Mouse (Mus musculus) CH12.LX (cell line): ENCODE results near the gene Timm13. TPM values are rescaled to one million over a fixed set of nuclear protein-coding genes. Genes with fewer than 3 reads are reported as not detected.

Experiments used
- DNase-seq: peaks from one replicate; pipeline ENCODE4 v3.0.0-alpha.2; 2013; ENCODE audit errors: extremely low read depth
- H3K27ac ChIP-seq: 2 replicates; pipeline ENCODE4 v1.5.1; 2012; ENCODE audit warnings: low read depth, mild to moderate bottlenecking, control low read depth, moderate library complexity; ENCODE audit not compliant: insufficient read depth
- H3K27me3 ChIP-seq: replicated peaks from 2 replicates; pipeline ENCODE3; 2012; ENCODE audit warnings: inconsistent platforms
- H3K36me3 ChIP-seq, 2 experiments: replicated peaks in 1 of 2; 2 replicates each; pipeline versions ENCODE3 to v1.6.1; 2012; ENCODE audit warnings: inconsistent platforms in 1 of 2, low read length in 1 of 2, mild to moderate bottlenecking in 1 of 2, mixed read lengths in 1 of 2, moderate library complexity in 1 of 2; ENCODE audit not compliant: control insufficient read depth in 1 of 2, insufficient read depth in 1 of 2
- H3K4me1 ChIP-seq, 2 experiments: 2 replicates each; pipeline ENCODE4 v1.6.1; 2012; ENCODE audit warnings: inconsistent platforms in 1 of 2, moderate library complexity in 1 of 2; ENCODE audit not compliant: insufficient read depth in 2 of 2, control insufficient read depth in 1 of 2
- H3K4me2 ChIP-seq: 2 replicates; pipeline ENCODE4 v1.6.1; 2012; ENCODE audit warnings: low read depth, mild to moderate bottlenecking, control low read depth; ENCODE audit not compliant: poor library complexity, insufficient read depth, severe bottlenecking
- H3K4me3 ChIP-seq, 3 experiments: fragments of 150-350 bp in 1 of 3; sonication (generic) in 1 of 3; replicated peaks in 1 of 3; 2 replicates each; pipeline versions ENCODE3 to v1.5.1; 2011 to 2012; ENCODE audit warnings: low read depth in 2 of 3, low read length in 2 of 3, mild to moderate bottlenecking in 2 of 3, moderate library complexity in 2 of 3, control low read depth in 1 of 3, improper control_type of control experiment in 1 of 3, inconsistent platforms in 1 of 3, mixed read lengths in 1 of 3; ENCODE audit not compliant: poor library complexity in 1 of 3
- H3K79me2 ChIP-seq: replicated peaks from 2 replicates; pipeline ENCODE4 v1.6.1; 2012; ENCODE audit warnings: mild to moderate bottlenecking, moderate library complexity; ENCODE audit not compliant: control insufficient read depth, poor library complexity, insufficient read depth, severe bottlenecking; ENCODE audit errors: extremely low read depth
- H3K9ac ChIP-seq: 2 replicates; pipeline ENCODE4 v1.6.1; 2012; ENCODE audit warnings: low read depth, mild to moderate bottlenecking, control low read depth, moderate library complexity; ENCODE audit not compliant: insufficient read depth
- H3K9me3 ChIP-seq: replicated peaks from 2 replicates; pipeline ENCODE3; 2012; ENCODE audit warnings: low read length, inconsistent platforms, mixed read lengths
- BHLHE40 ChIP-seq: IDR thresholded peaks from 2 replicates; pipeline ENCODE4 v1.6.1; 2011; ENCODE audit warnings: mild to moderate bottlenecking, low read depth, low read length, improper control_type of control experiment
- CHD2 ChIP-seq: IDR thresholded peaks from 2 replicates; pipeline ENCODE4 v1.6.1; 2011; ENCODE audit warnings: low read length, improper control_type of control experiment
- CTCF ChIP-seq, 2 experiments: IDR thresholded peaks in 1 of 2; conservative IDR thresholded peaks in 1 of 2; 2 replicates each; pipeline ENCODE4 v1.5.1; 2011 to 2012; ENCODE audit warnings: low read depth in 2 of 2, low read length in 2 of 2, improper control_type of control experiment in 1 of 2, inconsistent platforms in 1 of 2, mild to moderate bottlenecking in 1 of 2, moderate library complexity in 1 of 2
- E2F4 ChIP-seq: IDR thresholded peaks from 2 replicates; pipeline ENCODE4 v1.6.1; 2011; ENCODE audit warnings: low read depth, low read length, improper control_type of control experiment; ENCODE audit not compliant: insufficient replicate concordance
- ELF1 ChIP-seq: IDR thresholded peaks from 2 replicates; pipeline ENCODE4 v1.6.1; 2014; ENCODE audit warnings: low read depth, mild to moderate bottlenecking, inconsistent platforms, low read length, improper control_type of control experiment
- EP300 ChIP-seq: IDR thresholded peaks from 2 replicates; pipeline ENCODE4 v1.6.1; 2011; ENCODE audit warnings: low read length, improper control_type of control experiment
- ETS1 ChIP-seq: conservative IDR thresholded peaks from 2 replicates; pipeline ENCODE4 v1.6.1; 2012; ENCODE audit warnings: low read depth, mild to moderate bottlenecking, inconsistent platforms, low read length, improper control_type of control experiment, moderate library complexity
- HCFC1 ChIP-seq: IDR thresholded peaks from 2 replicates; pipeline ENCODE4 v1.6.1; 2012; ENCODE audit warnings: low read depth, mild to moderate bottlenecking, inconsistent platforms, low read length, improper control_type of control experiment
- IRF4 ChIP-seq: IDR thresholded peaks from 2 replicates; pipeline ENCODE4 v1.6.1; 2014; ENCODE audit warnings: low read depth, mild to moderate bottlenecking, inconsistent platforms, low read length, improper control_type of control experiment
- KAT2A ChIP-seq: IDR thresholded peaks from 2 replicates; pipeline ENCODE4 v1.6.1; 2012; ENCODE audit warnings: low read length, improper control_type of control experiment, inconsistent platforms; ENCODE audit not compliant: insufficient replicate concordance
- MAFK ChIP-seq: IDR thresholded peaks from 2 replicates; pipeline ENCODE4 v1.6.1; 2011; ENCODE audit warnings: low read length, improper control_type of control experiment; ENCODE audit not compliant: insufficient replicate concordance
- MAX ChIP-seq: IDR thresholded peaks from 2 replicates; pipeline ENCODE4 v1.6.1; 2011; ENCODE audit warnings: low read length, improper control_type of control experiment
- MAZ ChIP-seq: IDR thresholded peaks from 2 replicates; pipeline ENCODE4 v1.6.1; 2012; ENCODE audit warnings: low read depth, mild to moderate bottlenecking, inconsistent platforms, low read length, improper control_type of control experiment, moderate library complexity
- MEF2A ChIP-seq: IDR thresholded peaks from 2 replicates; pipeline ENCODE4 v1.6.1; 2014; ENCODE audit warnings: low read depth, mild to moderate bottlenecking, inconsistent platforms, low read length, improper control_type of control experiment, borderline replicate concordance
- MXI1 ChIP-seq: IDR thresholded peaks from 2 replicates; pipeline ENCODE4 v1.6.1; 2011; ENCODE audit warnings: mild to moderate bottlenecking, low read depth, low read length, improper control_type of control experiment
- MYC ChIP-seq: IDR thresholded peaks from 2 replicates; pipeline ENCODE4 v1.6.1; 2011; ENCODE audit warnings: low read depth, mild to moderate bottlenecking, improper control_type of control experiment, low read length
- NELFE ChIP-seq: IDR thresholded peaks from 2 replicates; pipeline ENCODE4 v1.6.1; 2011; ENCODE audit warnings: low read depth, low read length, improper control_type of control experiment
- NRF1 ChIP-seq: IDR thresholded peaks from 2 replicates; pipeline ENCODE4 v1.6.1; 2014; ENCODE audit warnings: low read depth, mild to moderate bottlenecking, inconsistent platforms, low read length, improper control_type of control experiment, moderate library complexity
- PAX5 ChIP-seq: IDR thresholded peaks from 2 replicates; pipeline ENCODE4 v1.6.1; 2012; ENCODE audit warnings: low read length, inconsistent platforms, mixed read lengths
- POLR2A ChIP-seq: IDR thresholded peaks from 2 replicates; pipeline ENCODE4 v1.6.1; 2011; ENCODE audit warnings: low read depth, mild to moderate bottlenecking, improper control_type of control experiment, low read length
- POLR2AphosphoS2 ChIP-seq: IDR thresholded peaks from 2 replicates; pipeline ENCODE4 v1.6.1; 2011; ENCODE audit warnings: low read depth, low read length, improper control_type of control experiment
- RAD21 ChIP-seq: IDR thresholded peaks from 2 replicates; pipeline ENCODE4 v1.6.1; 2011; ENCODE audit warnings: low read depth, mild to moderate bottlenecking, low read length, improper control_type of control experiment, moderate library complexity
- RCOR1 ChIP-seq: conservative IDR thresholded peaks from 2 replicates; pipeline ENCODE4 v1.6.1; 2012; ENCODE audit warnings: low read depth, mild to moderate bottlenecking, inconsistent platforms, low read length, improper control_type of control experiment
- SIN3A ChIP-seq: IDR thresholded peaks from 2 replicates; pipeline ENCODE4 v1.6.1; 2012; ENCODE audit warnings: low read length, improper control_type of control experiment, inconsistent platforms
- SMC3 ChIP-seq: IDR thresholded peaks from 2 replicates; pipeline ENCODE4 v1.6.1; 2011; ENCODE audit warnings: low read depth, low read length, improper control_type of control experiment
- TBP ChIP-seq: conservative IDR thresholded peaks from 2 replicates; pipeline ENCODE4 v1.6.1; 2011; ENCODE audit warnings: low read depth, low read length, improper control_type of control experiment
- TCF12 ChIP-seq: IDR thresholded peaks from 2 replicates; pipeline ENCODE4 v1.6.1; 2014; ENCODE audit warnings: low read depth, mild to moderate bottlenecking, inconsistent platforms, low read length, improper control_type of control experiment
- UBTF ChIP-seq: IDR thresholded peaks from 2 replicates; pipeline ENCODE4 v1.6.1; 2012; ENCODE audit warnings: low read depth, mild to moderate bottlenecking, inconsistent platforms, low read length, improper control_type of control experiment, moderate library complexity
- USF1 ChIP-seq: IDR thresholded peaks from 2 replicates; pipeline ENCODE4 v1.6.1; 2014; ENCODE audit warnings: low read depth, mild to moderate bottlenecking, inconsistent platforms, low read length, improper control_type of control experiment
- USF2 ChIP-seq: conservative IDR thresholded peaks from 2 replicates; pipeline ENCODE4 v1.6.1; 2011; ENCODE audit warnings: low read depth, low read length, improper control_type of control experiment
- ZC3H11A ChIP-seq: IDR thresholded peaks from 2 replicates; pipeline ENCODE4 v1.6.1; 2012; ENCODE audit warnings: low read depth, mild to moderate bottlenecking, inconsistent platforms, low read length, improper control_type of control experiment
- ZMIZ1 ChIP-seq: IDR thresholded peaks from 2 replicates; pipeline ENCODE4 v1.6.1; 2012; ENCODE audit warnings: low read depth, mild to moderate bottlenecking, inconsistent platforms, low read length, improper control_type of control experiment
- ZNF384 ChIP-seq: IDR thresholded peaks from 2 replicates; pipeline ENCODE4 v1.6.1; 2012; ENCODE audit warnings: low read depth, low read length, improper control_type of control experiment, inconsistent platforms
- dilution Hi-C: fragments of 300-500 bp; cut with MboI; formaldehyde crosslinking; loops from 2 replicates; pipeline ENCODE4 v1.14.3; 2020; ENCODE audit warnings: low sequenced_read_pairs; ENCODE audit not compliant: extremely low pct_unique_long_range_greater_than_20kb, extremely low pct_ligation_motif_present
- in situ Hi-C: fragments of 300-500 bp; cut with MboI; formaldehyde crosslinking; loops from 3 replicates; pipeline ENCODE4 v1.14.3; 2019; ENCODE audit warnings: low sequenced_read_pairs, low pct_ligation_motif_present, low pct_unique_long_range_greater_than_20kb, mixed read lengths
- polyA plus RNA-seq: library from polyadenylated mRNA; unstranded; fragments of >175 nt; gene quantifications from 2 replicates; pipeline ENCODE4 v1.2.1, GENCODE M21; 2012; ENCODE audit warnings: low read depth; ENCODE audit not compliant: insufficient read length
- total RNA-seq, 2 experiments: library from RNA; depleted of rRNA; stranded (reverse); fragments of 300-350 nt in 1 of 2; fragments of >200 nt in 1 of 2; gene quantifications; 2 replicates each; pipeline ENCODE4 v1.2.3; 2012 to 2014

The Timm13 gene
- total and polyA plus RNA-seq, 3 experiments: 137 to 292 (median 279) TPM

GRCm38 (mm10) chr10:80929299-80930226 is 28.8 kb upstream of the Timm13 start, which contains the start of gene Gadd45b:
Gene Gadd45b (plus strand): TSS chr10:80930073.
- in situ Hi-C loops (loop anchor here (5.0 to 10.0 kb wide), 3 partner anchors 38 to 235 kb away; partner anchors contain the start of gene Pias4), dilution Hi-C loops (no loop called here)
- TF ChIP-seq NRF1 (peak; percentile 44; the same call in 1 of the 2 replicates), MAFK (peak; percentile 68; the same call in 1 of the 2 replicates), POLR2AphosphoS2 (peak; percentile 98), USF1 (peak; percentile 55), TCF12 (peak; percentile 78), CHD2 (peak; percentile 70), POLR2A (peak; percentile 100), MAX (no peak; the same call in 1 of the 2 replicates), RCOR1 (no peak; the same call in 1 of the 2 replicates), ZC3H11A (no peak), EP300 (peak; percentile 84), ETS1 (peak; percentile 91), E2F4 (peak; percentile 74; the same call in 1 of the 2 replicates), ZNF384 (peak; percentile 99), SMC3 (no peak), KAT2A (no peak), ELF1 (peak; percentile 65), MXI1 (peak; percentile 39; the same call in 1 of the 2 replicates), TBP (peak; percentile 98), MAZ (0 out of 2 replicates have a peak, but pooled peaks have one; percentile 10), MEF2A (peak; percentile 73), HCFC1 (peak; percentile 54), CTCF (conservative IDR thresholded peaks at IDR 0.05 in 1 of 2, IDR thresholded peaks at IDR 0.05 in 1 of 2; ENCODE audit: low read depth in 2 of 2, low read length in 2 of 2) (no peak), SIN3A (peak; percentile 72; the same call in 1 of the 2 replicates), RAD21 (no peak), UBTF (no peak; the same call in none of the 2 replicates), MYC (peak; percentile 83), BHLHE40 (peak; percentile 85), IRF4 (peak; percentile 91), ZMIZ1 (peak; percentile 99), PAX5 (no peak), NELFE (peak; percentile 100), USF2 (no peak)

More at GRCm38 (mm10) chr10:80929299-80930226, 28.8 kb upstream of the Timm13 start, which contains the start of gene Gadd45b:
- H3K36me3 ChIP-seq: peaks cover 3 to 14% of the 10 kb centered on the region in 2 experiments
- peak within 1 kb of the TSS; percentile 89 for H3K27ac ChIP-seq
- peaks cover 17 to 53% of the 10 kb centered on the region in 2 experiments for H3K4me1 ChIP-seq
- H3K9me3 ChIP-seq: no peaks in the 10 kb centered on the region
- peaks cover 9% of the 10 kb centered on the region for H3K79me2 ChIP-seq
- H3K4me3 ChIP-seq: peak within 1 kb of the TSS; percentile 64 to 96 (median 89)
- DNase-seq: peak; percentile 98
- peak within 1 kb of the TSS; percentile 87 for H3K4me2 ChIP-seq
- H3K27me3 ChIP-seq: peaks cover 3% of the 10 kb centered on the region
- peak within 1 kb of the TSS; percentile 80 for H3K9ac ChIP-seq
